Mouse (Mus musculus) cerebellum, adult (tissue): Measurements from ENCODE around the gene Gm13277.
"Not testable (repeated sequence)": the region's sequence is repeated elsewhere in the genome, so short reads cannot be mapped to it uniquely, and the experiment has no call there.

Source experiments
- ATAC-seq: cut with Nextera tagmentation; 2 replicates; pipeline ENCODE4 v1.9.2; 2017; ENCODE audit warnings: mild to moderate bottlenecking, moderate library complexity, mixed read lengths; ENCODE audit not compliant: insufficient number of reproducible peaks, low FRiP score, low TSS enrichment

Gene Gm13277

GRCm38 (mm10) chr4:88788402-88788801 lies at the start of gene Gm13277:
Gene Gm13277 (plus strand): TSS chr4:88788632.
- not testable (repeated sequence) for ATAC-seq

DNA sequence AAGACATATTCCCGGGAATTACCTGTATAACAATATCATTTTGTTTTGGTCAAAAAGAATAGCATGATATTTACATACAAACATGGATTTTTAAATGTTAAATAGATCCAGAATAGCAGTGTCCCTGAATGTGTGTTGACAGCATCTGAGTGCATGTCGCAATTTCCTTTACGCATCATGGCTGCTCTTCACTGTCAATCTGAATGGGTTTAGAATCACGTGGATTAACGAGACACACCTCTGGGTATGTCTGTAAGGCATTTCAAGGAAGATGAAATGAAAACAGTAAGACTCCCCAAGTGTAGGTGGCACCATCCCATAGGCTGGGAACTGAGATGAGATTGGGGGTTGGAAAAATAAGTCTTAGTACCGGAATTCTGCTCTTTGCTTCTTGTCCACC lies 49.4 kb upstream of the Gm13277 start:
- no peak for ATAC-seq

DNA sequence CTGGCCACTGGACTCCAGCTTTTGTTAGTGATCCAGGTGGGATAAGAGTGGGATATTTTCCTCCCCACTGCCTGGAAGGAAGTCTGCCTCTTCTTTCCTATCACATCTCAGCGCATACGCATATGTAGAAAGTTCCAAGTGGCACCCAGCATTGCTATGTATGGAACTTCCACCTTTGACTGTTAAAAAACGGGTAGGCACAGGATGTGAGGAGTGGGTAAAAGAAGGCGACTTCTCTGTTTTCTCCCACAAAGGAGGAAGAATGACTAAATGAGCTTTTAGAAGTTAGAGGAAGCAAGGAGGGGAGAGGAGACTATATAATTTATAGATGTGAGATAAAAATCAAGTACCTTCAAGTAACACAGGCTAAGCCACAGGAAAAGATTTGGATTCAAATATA lies 47.0 kb upstream of the Gm13277 start:
- no peak for ATAC-seq

DNA sequence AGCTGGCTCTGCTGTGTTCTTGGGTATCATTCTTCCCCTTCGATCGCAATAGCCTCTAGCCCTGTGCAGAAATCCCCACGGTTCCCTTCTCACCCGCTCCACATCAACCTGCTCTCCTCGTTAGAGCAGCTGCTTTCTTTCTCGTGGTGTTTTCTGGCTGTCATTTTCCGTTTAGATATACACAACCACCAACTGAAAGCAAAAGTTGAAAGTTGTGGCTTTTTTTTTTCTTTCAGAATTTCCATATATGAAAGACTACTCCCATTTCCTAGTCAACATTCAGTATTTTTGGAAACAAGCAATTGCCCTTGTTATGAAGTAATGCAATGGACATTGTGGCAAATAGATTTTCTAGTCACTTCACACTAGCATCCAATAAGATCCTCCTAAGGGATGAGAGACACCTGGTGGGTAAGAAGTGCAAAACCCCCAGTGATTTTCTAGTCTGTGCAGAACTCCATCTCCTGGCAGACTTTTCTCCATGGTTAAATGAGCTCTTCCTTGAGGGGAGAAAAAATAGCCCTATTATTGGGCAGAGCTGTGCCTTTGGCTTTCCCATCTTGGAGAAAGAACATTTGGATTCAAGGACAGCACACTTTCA lies 45.6 kb upstream of the Gm13277 start:
- no peak for ATAC-seq

DNA sequence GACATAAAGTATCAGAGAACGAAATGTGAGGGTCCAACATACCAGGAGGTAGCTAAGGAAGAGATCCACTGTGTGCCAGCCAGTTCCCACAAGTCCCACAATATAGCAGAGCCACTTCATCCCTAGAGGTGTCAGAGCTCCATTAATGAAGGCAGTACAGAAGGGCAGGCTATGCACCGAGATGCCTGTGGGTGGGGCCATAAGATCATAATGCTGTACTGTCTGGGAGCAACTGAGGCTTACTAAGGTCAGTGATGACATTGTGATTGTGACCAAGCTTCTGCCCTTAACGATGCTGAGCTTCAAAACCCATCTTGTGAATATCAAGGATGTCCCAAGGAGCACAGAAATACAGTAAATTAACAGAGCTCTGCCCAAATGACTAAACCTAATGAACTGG lies 44.2 kb upstream of the Gm13277 start:
- ATAC-seq: 0 out of 2 replicates have a peak, but pooled peaks have one; percentile 61

- no peak for ATAC-seq
Measured at GRCm38 (mm10) chr4:88749926-88750325, 38.5 kb upstream of the Gm13277 start.

- ATAC-seq: not testable (repeated sequence)
Measured at GRCm38 (mm10) chr4:88754818-88755340, 33.6 kb upstream of the Gm13277 start, which contains the start of gene Gm13271. Gene Gm13271 (plus strand): TSS chr4:88754868.

DNA sequence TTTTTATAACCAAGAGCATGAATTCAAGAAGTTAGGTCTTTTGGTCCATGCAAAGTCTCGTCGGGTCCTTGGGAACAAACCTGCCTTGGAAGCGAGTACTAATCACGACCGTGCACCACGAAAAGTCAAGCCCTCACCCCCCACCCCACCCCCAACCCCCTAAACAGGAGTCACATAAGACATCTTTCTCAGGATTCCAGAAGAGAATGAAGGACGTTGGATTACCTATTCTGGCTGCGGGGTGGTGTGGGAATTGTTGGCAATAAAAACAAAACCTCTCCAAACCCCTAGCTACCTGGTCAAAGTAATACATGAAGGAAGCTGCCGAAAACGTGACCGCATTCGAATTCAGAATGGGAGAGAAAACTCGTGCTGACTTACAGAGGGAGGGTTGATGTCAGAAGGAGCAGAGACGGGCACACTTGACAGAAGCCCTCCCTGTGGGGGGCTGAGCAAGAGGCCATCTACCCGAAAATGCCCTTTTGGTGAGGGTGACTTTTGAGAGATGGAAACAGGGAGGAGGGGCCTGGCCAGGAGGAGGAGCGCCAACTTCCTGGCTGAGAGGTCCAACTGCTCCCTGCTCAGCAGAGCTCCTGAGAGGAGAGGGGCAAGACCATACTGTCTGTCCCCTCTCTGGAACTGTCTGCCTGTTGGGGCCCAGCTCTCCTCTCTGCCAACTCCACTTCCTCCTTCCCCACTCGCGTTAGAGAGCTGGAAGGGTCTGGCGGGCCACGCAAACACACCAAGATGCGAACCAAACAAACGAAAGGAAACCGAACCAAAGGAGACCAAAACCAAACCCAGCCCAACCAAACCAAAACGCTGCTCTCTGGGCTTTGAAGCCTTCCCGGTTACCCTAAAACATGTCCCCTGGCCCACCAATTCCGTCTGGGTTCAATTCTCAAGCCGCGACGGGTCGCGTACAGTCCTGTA lies 31.6 kb upstream of the Gm13277 start:
- ATAC-seq: not testable (repeated sequence)

- ATAC-seq: peak; percentile 100
Measured at GRCm38 (mm10) chr4:88757628-88758031, 30.8 kb upstream of the Gm13277 start.

DNA sequence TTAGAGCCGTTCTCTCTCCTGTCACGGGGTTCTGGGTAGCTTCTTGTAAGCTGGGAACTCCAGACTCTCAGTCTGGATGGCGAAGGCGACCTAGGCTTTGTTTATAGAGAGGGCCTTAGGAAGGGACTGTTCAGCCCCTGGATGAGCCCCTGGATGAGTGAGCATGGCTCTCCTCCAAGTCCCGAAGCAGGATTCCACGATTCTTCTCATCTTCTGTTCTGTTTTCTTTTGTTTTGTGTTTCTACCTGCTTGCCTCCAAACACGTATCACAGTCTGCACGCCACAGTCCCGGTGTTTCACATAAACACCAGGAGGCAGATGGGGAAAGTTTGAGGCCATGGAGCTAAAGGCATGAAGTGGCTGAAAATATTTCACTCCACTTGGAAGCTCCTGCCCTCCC lies 29.7 kb upstream of the Gm13277 start:
- not testable (repeated sequence) for ATAC-seq

DNA sequence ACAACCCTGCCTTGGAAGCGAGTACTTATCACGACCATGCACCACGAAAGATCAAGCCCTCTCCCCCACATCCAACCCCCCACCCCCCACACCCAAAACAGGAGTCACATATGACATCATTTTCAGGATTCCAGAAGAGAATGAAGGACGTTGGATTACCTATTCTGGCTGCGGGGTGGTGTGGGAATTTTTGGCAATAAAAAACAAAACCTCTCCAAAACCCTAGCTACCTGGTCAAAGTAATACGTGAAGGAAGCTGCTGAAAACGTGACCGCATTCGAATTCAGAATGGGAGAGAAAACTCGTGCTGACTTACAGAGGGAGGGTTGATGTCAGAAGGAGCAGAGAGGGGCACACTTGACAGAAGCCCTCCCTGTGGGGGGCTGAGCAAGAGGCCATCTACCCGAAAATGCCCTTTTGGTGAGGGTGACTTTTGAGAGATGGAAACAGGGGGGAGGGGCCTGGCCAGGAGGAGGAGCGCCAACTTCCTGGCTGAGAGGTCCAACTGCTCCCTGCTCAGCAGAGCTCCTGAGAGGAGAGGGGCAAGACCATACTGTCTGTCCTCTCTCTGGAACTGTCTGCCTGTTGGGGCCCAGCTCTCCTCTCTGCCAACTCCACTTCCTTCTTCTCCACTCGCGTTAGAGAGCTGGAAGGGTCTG lies 28.7 kb upstream of the Gm13277 start, which contains the start of gene Gm13283:
Gene Gm13283 (plus strand): TSS at position 510 of the 659 bp plus-strand sequence.
- not testable (repeated sequence) for ATAC-seq

- not testable (repeated sequence) for ATAC-seq
Measured at GRCm38 (mm10) chr4:88760431-88760830, 28.0 kb upstream of the Gm13277 start.

DNA sequence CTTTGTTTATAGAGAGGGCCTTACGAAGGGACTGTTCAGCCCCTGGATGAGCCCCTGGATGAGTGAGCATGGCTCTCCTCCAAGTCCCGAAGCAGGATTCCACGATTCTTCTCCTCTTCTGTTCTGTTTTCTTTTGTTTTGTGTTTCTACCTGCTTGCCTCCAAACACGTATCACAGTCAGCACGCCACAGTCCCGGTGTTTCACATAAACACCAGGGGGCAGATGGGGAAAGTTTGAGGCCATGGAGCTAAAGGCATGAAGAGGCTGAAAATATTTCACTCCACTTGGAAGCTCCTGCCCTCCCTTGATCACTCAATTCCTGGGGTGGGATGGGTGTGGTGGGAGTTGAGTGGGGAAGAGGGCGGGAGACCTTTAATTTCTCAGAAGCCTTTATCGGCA lies 26.7 kb upstream of the Gm13277 start:
- not testable (repeated sequence) for ATAC-seq

DNA sequence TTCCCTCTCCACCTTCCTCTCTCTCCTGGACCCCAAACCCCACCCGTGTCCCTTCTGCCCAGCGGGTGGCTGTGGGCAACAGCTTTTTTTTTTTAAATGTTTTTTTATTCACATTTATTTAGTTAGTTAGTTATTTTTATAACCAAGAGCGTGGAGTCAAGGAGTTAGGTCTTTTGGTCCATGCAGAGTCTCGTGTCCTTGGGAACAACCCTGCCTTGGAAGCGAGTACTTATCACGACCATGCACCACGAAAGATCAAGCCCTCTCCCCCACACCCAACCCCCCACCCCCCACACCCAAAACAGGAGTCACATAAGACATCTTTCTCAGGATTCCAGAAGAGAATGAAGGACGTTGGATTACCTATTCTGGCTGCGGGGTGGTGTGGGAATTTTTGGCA lies 26.1 kb upstream of the Gm13277 start:
- not testable (repeated sequence) for ATAC-seq

DNA sequence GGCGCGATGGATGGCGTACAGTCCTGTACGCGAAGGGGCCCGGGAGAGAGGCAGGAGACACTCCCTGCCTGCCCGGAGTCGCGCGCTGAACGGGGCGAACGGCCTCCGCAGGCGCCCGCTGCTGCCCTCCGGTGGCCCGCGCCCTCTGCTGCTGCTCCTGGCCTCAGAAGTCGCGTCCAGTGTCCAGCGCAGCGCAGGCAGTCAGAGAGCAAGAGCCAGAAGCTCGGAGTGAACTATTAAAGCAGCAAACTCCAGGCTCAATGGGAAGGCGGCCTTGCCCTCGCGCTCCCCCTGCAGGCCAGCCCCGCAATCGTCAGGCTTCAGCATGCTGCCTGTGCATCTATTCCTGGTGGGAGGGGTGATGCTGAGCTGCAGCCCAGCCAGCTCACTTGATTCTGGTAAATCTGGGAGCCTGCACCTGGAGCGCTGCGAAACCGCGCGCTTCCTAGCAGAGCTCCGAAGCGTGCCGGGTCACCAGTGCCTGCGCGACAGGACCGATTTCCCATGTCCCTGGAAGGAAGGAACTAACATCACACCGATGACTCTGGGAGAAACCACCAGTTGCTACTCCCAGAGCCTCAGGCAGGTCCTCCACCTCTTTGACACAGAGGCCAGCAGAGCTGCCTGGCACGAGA lies 24.9 kb upstream of the Gm13277 start:
- ATAC-seq: peak; percentile 76; the same call in 1 of the 2 replicates

DNA sequence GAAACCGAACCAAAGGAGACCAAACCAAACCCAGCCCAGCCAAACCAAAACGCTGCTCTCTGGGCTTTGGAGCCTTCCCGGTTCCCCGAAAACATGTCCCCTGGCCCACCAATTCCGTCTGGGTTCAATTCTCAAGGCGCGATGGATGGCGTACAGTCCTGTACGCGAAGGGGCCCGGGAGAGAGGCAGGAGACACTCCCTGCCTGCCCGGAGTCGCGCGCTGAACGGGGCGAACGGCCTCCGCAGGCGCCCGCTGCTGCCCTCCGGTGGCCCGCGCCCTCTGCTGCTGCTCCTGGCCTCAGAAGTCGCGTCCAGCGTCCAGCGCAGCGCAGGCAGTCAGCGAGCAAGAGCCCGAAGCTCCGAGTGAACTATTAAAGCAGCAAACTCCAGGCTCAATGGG lies 14.9 kb upstream of the Gm13277 start, which contains the start of gene Gm13290:
Gene Gm13290 (plus strand): TSS at position 301 of the 400 bp plus-strand sequence.
- ATAC-seq: not testable (repeated sequence)

DNA sequence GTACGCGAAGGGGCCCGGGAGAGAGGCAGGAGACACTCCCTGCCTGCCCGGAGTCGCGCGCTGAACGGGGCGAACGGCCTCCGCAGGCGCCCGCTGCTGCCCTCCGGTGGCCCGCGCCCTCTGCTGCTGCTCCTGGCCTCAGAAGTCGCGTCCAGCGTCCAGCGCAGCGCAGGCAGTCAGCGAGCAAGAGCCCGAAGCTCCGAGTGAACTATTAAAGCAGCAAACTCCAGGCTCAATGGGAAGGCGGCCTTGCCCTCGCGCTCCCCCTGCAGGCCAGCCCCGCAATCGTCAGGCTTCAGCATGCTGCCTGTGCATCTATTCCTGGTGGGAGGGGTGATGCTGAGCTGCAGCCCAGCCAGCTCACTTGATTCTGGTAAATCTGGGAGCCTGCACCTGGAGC lies 11.8 kb upstream of the Gm13277 start, which contains the start of gene Gm13289:
Gene Gm13289 (plus strand): TSS at position 301 of the 400 bp plus-strand sequence.
- not testable (repeated sequence) for ATAC-seq

GRCm38 (mm10) chr4:88779550-88779949 lies 8.9 kb upstream of the Gm13277 start, which contains the start of gene Gm13272:
Gene Gm13272 (plus strand): TSS chr4:88779850.
- ATAC-seq: not testable (repeated sequence)

GRCm38 (mm10) chr4:88780320-88780719 lies 8.1 kb upstream of the Gm13277 start:
- not testable (repeated sequence) for ATAC-seq

GRCm38 (mm10) chr4:88781831-88782230 lies 6.6 kb upstream of the Gm13277 start, which contains the start of gene Ifnz:
Gene Ifnz (plus strand): TSS chr4:88782131.
- ATAC-seq: not testable (repeated sequence)
